Mouse (Mus musculus) lung, adult 2 months (tissue): ENCODE measurements around the gene Pigv.

Experiments
- CTCF ChIP-seq: fragments of 200-500 bp; IDR thresholded peaks from 2 replicates; pipeline ENCODE4 v1.5.1; 2011; ENCODE audit warnings: mild to moderate bottlenecking, low read length, control low read depth; ENCODE audit not compliant: insufficient read depth
- POLR2A ChIP-seq: fragments of 200-500 bp; IDR thresholded peaks from 2 replicates; pipeline ENCODE4 v1.6.1; 2011; ENCODE audit warnings: low read depth, mild to moderate bottlenecking, control low read depth, low read length, borderline replicate concordance; ENCODE audit errors: extremely low read depth

- TF ChIP-seq POLR2A (no peak), CTCF (no peak)
Observed at GRCm38 (mm10) chr4:133656294-133656693, 16.2 kb downstream of the Pigv start.
